Mouse (Mus musculus) E14TG2a.4 (cell line): ENCODE measurements around the gene Litaf.
A peak's percentile ranks its signal among the peaks of the same experiment; 100 is the strongest.

Source experiments
- H3K27me3 ChIP-seq: 2 replicates; pipeline ENCODE4 v1.6.1; 2014; ENCODE audit warnings: low read length, control low read depth; ENCODE audit not compliant: insufficient read depth
- H3K36me3 ChIP-seq: 2 replicates; pipeline ENCODE4 v1.6.1; 2014; ENCODE audit warnings: low read length, control low read depth; ENCODE audit not compliant: insufficient read depth
- H3K4me1 ChIP-seq: replicated peaks from 2 replicates; pipeline ENCODE4 v1.6.1; 2014; ENCODE audit warnings: low read depth, low read length, control low read depth
- H3K4me3 ChIP-seq: replicated peaks from 2 replicates; pipeline ENCODE4 v1.5.1; 2014; ENCODE audit warnings: mild to moderate bottlenecking, low read length
- H3K9me3 ChIP-seq: 2 replicates; pipeline ENCODE4 v1.6.1; 2014; ENCODE audit warnings: low read length, control low read depth
- CTCF ChIP-seq: conservative IDR thresholded peaks from 2 replicates; pipeline ENCODE4 v1.5.1; 2014; ENCODE audit warnings: low read length
- NANOG ChIP-seq: IDR thresholded peaks from 2 replicates; pipeline ENCODE4 v1.6.1; 2014; ENCODE audit warnings: borderline replicate concordance, low read length, mixed read lengths
- POU5F1 ChIP-seq: IDR thresholded peaks from 2 replicates; pipeline ENCODE4 v1.6.1; 2014; ENCODE audit warnings: low read length, borderline replicate concordance

Gene Litaf

DNA sequence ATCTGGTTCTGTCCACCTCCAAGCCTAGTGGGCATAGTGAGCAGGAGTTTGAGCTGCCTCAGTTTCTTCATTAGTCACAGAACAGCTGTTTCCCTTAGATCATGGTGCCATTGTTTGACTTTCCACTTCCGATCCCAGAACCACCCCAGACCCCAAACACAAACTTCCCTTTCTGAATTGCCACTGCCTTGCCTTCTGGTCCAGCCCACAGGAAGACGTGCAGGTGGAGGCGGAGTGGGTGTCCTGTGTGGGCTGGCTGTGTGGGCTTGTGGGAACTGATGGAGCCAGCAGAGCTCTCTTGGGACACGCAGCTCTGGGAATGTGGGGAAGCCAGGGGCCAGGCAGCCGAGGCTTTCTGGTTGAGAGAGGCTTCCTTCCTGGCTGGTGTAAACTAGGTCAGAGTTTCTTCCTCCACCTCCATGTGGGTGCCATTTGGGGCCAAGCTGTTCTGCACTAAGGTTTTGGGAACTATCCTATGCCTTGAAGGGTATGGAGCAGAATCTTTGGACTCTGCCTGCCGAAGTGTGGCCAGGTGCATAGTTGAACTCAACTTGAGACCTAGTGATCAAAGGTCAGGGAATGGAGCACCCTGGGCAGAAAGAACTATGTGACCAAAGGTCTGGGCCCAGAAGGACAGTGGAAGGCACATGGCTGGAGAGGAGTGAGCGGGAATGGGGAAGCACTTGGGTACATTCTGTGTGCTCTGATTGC is 3.9 kb upstream of the Litaf start:
- peaks cover 52% of the 10 kb centered on the region for H3K4me1 ChIP-seq

DNA sequence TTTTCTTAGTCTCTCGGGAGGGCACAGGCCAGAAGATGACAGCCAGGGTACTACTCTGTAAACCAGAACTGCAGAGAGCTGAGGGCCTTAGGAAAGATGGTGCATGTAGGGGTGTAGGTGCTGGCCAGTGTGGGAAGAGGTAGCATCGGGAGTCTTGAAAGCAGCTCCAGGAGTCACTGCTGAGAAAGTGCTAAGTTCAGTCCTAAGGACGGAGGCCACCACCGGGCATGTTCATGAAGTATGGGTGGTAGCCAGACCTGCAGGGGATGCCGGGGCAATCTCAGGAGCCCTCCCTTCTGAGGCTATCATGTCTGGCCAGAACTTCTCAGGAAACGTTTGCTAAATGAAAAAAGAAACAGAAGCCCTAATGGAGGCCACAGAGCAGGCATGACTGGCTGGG is 3.3 kb upstream of the Litaf start:
- Histone ChIP-seq H3K36me3 (peaks cover 26% of the 10 kb centered on the region), H3K4me1 (peaks cover 48% of the 10 kb centered on the region), H3K9me3 (no peaks in the 10 kb centered on the region), H3K27me3 (peaks cover 33% of the 10 kb centered on the region), H3K4me3 (no peak overlapping the region)
- no peak for TF ChIP-seq NANOG
- no peak for TF ChIP-seq POU5F1
- no peak for TF ChIP-seq CTCF

More for the DNA sequence above, 3.9 kb upstream of the Litaf start:
- no peak overlapping the region for H3K4me3 ChIP-seq
- peaks cover 32% of the 10 kb centered on the region for H3K36me3 ChIP-seq
- TF ChIP-seq NANOG (no peak), POU5F1 (no peak), CTCF (no peak)
- peaks cover 27% of the 10 kb centered on the region for H3K27me3 ChIP-seq
- H3K9me3 ChIP-seq = no peaks in the 10 kb centered on the region

DNA sequence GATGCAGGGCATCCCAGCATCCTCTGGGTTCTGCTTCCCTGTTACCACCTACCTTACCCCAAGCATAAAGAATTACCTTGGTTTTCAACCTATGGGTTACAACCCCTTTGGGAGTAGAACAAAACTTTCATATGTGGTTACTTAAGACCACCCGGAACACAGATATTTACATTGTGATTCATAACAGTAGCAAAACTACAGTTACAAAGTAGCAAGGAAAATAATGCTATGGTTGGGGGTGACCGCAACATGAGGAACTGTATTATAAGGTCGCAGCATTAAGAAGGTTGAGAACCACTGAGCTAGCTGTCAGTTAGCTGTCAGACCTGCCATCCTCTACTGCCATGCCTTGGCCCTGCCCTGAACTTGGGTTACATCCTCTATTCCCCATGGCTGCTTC is 2.7 kb upstream of the Litaf start:
- Histone ChIP-seq H3K4me1 (peaks cover 42% of the 10 kb centered on the region), H3K36me3 (peaks cover 20% of the 10 kb centered on the region), H3K4me3 (no peak overlapping the region), H3K27me3 (peaks cover 38% of the 10 kb centered on the region), H3K9me3 (no peaks in the 10 kb centered on the region)
- no peak for TF ChIP-seq NANOG
- no peak for TF ChIP-seq POU5F1
- no peak for TF ChIP-seq CTCF

DNA sequence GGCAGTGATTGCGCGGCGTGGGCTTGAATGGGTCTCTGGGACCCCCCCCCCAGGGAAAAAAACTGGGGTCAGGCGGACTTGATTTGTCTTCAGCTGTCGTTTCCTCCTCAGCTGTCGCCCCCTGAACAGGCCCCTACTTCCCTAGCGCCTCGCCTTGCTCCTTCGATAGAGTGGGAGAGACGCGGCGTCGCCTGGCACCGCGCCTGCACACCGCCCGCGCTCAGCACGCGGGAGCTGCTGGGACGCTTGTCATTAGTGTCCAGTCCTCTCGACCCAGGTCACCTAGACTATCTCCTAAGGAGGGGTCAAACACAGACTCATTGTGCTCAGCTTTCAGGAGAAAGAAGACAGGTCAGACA is 855 bp upstream of the Litaf start:
- Histone ChIP-seq H3K4me1 (peaks cover 32% of the 10 kb centered on the region), H3K36me3 (peaks cover 11% of the 10 kb centered on the region), H3K27me3 (peaks cover 43% of the 10 kb centered on the region), H3K9me3 (no peaks in the 10 kb centered on the region), H3K4me3 (peak overlapping the region; percentile 93)
- TF ChIP-seq CTCF = no peak
- TF ChIP-seq NANOG = no peak
- TF ChIP-seq POU5F1 = no peak

DNA sequence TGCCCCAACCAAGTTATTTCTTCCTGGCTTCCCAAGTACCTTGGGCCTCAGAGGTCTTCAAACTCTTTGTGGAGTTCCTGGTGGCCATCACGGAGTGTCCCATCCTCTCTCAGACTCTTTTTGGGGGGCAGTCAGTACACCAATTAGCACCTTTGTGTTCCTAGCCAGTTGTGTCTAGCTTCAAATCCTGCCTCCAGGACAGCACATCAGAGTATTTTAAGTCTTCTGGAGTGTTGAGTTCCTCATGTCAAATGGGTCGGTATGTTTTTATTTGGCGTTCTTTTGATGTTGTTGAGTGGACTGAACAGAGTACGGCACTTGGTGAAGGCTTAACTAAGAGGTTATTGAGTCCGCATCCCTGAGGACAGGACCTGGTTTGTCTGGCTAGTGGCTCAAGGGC is 526 bp downstream of the Litaf start:
- TF ChIP-seq CTCF (no peak), POU5F1 (no peak)
- H3K36me3 ChIP-seq = no peaks in the 10 kb centered on the region
- peaks cover 31% of the 10 kb centered on the region for H3K4me1 ChIP-seq
- peaks cover 44% of the 10 kb centered on the region for H3K27me3 ChIP-seq
- H3K4me3 ChIP-seq = peak overlapping the region; percentile 93
- H3K9me3 ChIP-seq = no peaks in the 10 kb centered on the region

DNA sequence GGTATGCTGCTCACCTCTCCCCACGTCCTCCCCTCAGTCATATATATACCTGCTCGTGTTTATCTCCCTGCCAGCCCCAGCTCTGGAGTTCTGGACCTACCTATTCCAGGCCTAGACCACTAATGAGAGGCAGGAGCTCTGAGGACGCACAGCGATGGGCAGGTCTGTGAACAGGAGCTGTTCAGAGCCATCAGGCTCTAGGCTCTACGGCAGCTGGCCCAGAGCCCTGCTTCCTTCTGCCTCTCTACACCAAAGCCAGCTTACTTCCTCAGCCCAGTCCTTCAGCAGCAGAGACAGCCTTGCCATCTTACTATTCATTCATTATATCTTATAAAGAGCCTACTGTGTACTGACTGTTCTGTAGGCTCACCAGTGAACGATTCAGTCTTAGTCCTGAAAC is 1.2 kb downstream of the Litaf start:
- peaks cover 26% of the 10 kb centered on the region for H3K4me1 ChIP-seq
- TF ChIP-seq NANOG (no peak), CTCF (no peak)
- peaks cover 44% of the 10 kb centered on the region for H3K27me3 ChIP-seq

DNA sequence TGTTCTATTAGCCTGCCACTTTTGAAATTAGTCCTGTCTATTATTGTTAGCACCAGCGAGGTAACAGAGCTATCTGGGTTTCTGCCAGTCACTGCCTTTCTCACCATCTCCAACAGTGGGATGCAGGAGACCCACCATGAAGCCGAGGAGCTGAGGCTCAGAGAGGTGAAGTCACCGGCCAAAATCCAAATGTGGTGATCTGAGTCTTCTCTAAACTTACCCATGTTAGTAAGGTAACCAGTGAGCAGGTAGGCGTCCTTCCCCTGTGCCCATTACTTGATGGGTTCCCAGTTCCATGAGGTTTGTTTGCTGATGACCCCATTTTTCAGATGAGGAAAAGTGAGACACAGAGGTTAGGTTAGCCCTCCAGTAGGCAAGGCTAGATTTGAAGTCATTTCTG is 1.6 kb downstream of the Litaf start:
- Histone ChIP-seq H3K4me1 (peaks cover 22% of the 10 kb centered on the region), H3K36me3 (no peaks in the 10 kb centered on the region), H3K4me3 (no peak overlapping the region), H3K27me3 (peaks cover 44% of the 10 kb centered on the region), H3K9me3 (no peaks in the 10 kb centered on the region)
- TF ChIP-seq NANOG (no peak), CTCF (no peak)

More for the DNA sequence above, 1.2 kb downstream of the Litaf start:
- Histone ChIP-seq H3K36me3 (no peaks in the 10 kb centered on the region), H3K4me3 (no peak overlapping the region), H3K9me3 (no peaks in the 10 kb centered on the region)

DNA sequence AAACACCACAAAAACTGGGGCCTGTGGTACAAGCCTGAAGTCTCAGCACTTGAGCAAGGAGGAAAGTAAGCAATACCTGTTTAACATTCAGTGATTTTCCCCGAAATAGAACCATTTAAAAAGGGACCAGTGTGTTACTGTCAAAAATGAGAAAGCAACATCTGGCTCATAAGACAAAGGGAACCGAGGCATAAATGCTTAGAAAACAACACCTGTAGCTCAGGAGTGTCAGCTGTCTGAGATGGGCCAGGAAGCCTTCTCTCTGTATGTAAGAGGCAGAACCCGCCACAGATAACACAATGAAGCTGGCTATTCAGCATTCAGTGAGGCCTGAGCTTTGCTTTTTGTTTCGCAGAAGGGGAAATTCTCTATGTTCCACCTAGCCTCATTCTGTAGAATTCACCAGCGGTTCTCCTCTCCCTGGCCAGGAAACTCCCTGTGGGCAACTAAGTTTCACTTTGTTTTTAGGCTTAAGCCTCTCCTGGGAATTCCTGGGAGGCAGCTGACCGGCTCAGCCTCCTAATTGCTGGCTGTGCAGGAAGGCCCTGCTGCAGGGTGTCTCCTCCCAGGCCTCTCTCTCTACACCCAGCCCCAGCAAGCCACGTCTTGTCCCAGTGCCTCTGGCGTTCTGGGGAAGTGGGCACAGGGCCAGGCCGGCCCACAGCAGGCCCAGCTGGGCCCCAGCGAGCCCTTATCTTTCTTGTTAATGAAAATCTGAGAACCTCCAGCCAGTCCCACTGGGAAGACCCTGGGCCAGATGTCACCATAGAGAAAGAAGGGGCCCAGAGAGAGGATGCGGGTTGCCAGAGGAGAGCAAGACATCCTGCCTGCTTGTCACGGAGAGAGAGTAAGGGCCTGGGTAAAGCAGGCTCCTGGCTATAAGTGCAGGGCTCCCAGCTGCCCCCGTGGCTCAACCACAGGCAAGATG is 2.9 kb downstream of the Litaf start:
- H3K4me1 ChIP-seq = peaks cover 22% of the 10 kb centered on the region
- no peaks in the 10 kb centered on the region for H3K9me3 ChIP-seq
- H3K36me3 ChIP-seq = no peaks in the 10 kb centered on the region
- peaks cover 36% of the 10 kb centered on the region for H3K27me3 ChIP-seq
- TF ChIP-seq NANOG (no peak), CTCF (no peak), POU5F1 (no peak)
- H3K4me3 ChIP-seq = no peak overlapping the region

DNA sequence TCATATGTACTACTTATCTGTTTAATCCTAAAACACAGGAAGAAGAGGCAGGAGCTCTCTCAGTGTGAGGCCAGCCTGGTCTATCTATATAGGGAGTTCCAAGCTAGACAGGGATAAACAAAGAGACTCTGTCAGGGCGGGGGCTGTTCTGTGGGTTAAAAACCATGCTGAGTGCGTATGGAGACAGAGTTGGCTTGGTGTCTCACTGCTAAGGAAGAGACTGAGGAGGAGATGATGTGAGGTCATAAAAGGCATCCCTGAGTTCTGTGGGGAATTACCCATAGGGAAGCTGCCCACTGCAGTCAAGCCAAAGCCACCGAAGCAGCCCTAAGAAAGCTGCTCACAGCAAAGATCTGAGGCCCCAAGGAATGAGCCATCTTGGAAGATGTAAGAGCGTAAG is 5.3 kb downstream of the Litaf start, which contains the start of gene Snn:
Gene Snn, plus strand, starts transcription at position 301 of the 400 bp plus-strand sequence.
- Histone ChIP-seq H3K4me3 (no peak within 1 kb of the TSS), H3K36me3 (no peaks in the 10 kb centered on the region), H3K27me3 (peaks cover 26% of the 10 kb centered on the region), H3K9me3 (no peaks in the 10 kb centered on the region), H3K4me1 (peaks cover 12% of the 10 kb centered on the region)
- TF ChIP-seq CTCF (no peak), NANOG (no peak)
